Mouse (Mus musculus): ENCODE results near the gene Apc2. TPM values are rescaled to one million over a fixed set of nuclear protein-coding genes. Genes with fewer than 3 reads are reported as not detected.
"Not testable (repeated sequence)": the region's sequence is repeated elsewhere in the genome, so short reads cannot be mapped to it uniquely, and the experiment has no call there.

Gene Apc2
- polyA plus RNA-seq, 1 experiment from 2014 or later: 6.2 TPM

- Histone ChIP-seq H3K4me1 (ENCODE audit: control insufficient read depth, insufficient read depth, low read length) (peaks cover 41% of the 10 kb centered on the region), H3K27ac (replicated peaks; ENCODE audit: low read depth, low read length) (no peak overlapping the region), H3K9ac (ENCODE audit: low read depth, low read length) (no peak overlapping the region), H3K36me3 (ENCODE audit: control insufficient read depth, insufficient read depth, low read length) (no peaks in the 10 kb centered on the region), H3K4me3 (ENCODE audit: low read depth, low read length) (no peak overlapping the region), H3K27me3 (replicated peaks; ENCODE audit: control insufficient read depth, insufficient read depth, low read length) (peaks cover 86% of the 10 kb centered on the region), H3K4me2 (ENCODE audit: low read depth, low read length) (peak overlapping the region; percentile 57), H3K9me3 (ENCODE audit: control insufficient read depth, low read length) (no peaks in the 10 kb centered on the region)
- DNase-seq (ENCODE audit: low spot score) (no peak), ATAC-seq (ENCODE audit: low read depth) (no peak)
- WGBS: 45% methylated on average over 9 of the region's 9 CpGs
Observed at GRCm38 (mm10) chr10:80344131-80344661, 48.4 kb downstream of the Apc2 start.

- H3K27ac ChIP-seq (replicated peaks; ENCODE audit: low read depth, low read length): no peak overlapping the region
- peaks cover 93% of the 10 kb centered on the region for H3K27me3 ChIP-seq (replicated peaks; ENCODE audit: control insufficient read depth, insufficient read depth, low read length)
- H3K4me3 ChIP-seq (ENCODE audit: low read depth, low read length): peak overlapping the region; percentile 8; the same call in 1 of the 2 replicates
- ATAC-seq (ENCODE audit: low read depth) (no peak), DNase-seq (ENCODE audit: low spot score) (peak; percentile 58)
- H3K4me2 ChIP-seq (ENCODE audit: low read depth, low read length): peak overlapping the region; percentile 39
- H3K9me3 ChIP-seq (ENCODE audit: control insufficient read depth, low read length): no peaks in the 10 kb centered on the region
- no peaks in the 10 kb centered on the region for H3K36me3 ChIP-seq (ENCODE audit: control insufficient read depth, insufficient read depth, low read length)
- WGBS: 0% methylated on average over 5 of the region's 16 CpGs
- peaks cover 41% of the 10 kb centered on the region for H3K4me1 ChIP-seq (ENCODE audit: control insufficient read depth, insufficient read depth, low read length)
- no peak overlapping the region for H3K9ac ChIP-seq (ENCODE audit: low read depth, low read length)
Observed at GRCm38 (mm10) chr10:80345122-80345521, 49.3 kb downstream of the Apc2 start.

- H3K36me3 ChIP-seq (ENCODE audit: control insufficient read depth, insufficient read depth, low read length); DNase-seq (ENCODE audit: low spot score); ATAC-seq (ENCODE audit: low read depth); H3K27ac ChIP-seq (replicated peaks; ENCODE audit: low read depth, low read length); H3K4me3 ChIP-seq (ENCODE audit: low read depth, low read length); H3K4me2 ChIP-seq (ENCODE audit: low read depth, low read length); H3K9me3 ChIP-seq (ENCODE audit: control insufficient read depth, low read length); H3K9ac ChIP-seq (ENCODE audit: low read depth, low read length): not testable (repeated sequence)
- H3K4me1 ChIP-seq (ENCODE audit: control insufficient read depth, insufficient read depth, low read length): peaks cover 41% of the 10 kb centered on the region
- peaks cover 92% of the 10 kb centered on the region for H3K27me3 ChIP-seq (replicated peaks; ENCODE audit: control insufficient read depth, insufficient read depth, low read length)
- whole genome bisulfite sequencing: 73% methylated on average over 5 of the region's 6 CpGs
Observed at GRCm38 (mm10) chr10:80345929-80346328, 50.2 kb downstream of the Apc2 start.

- Histone ChIP-seq H3K27me3 (replicated peaks; ENCODE audit: control insufficient read depth, insufficient read depth, low read length) (peaks cover 92% of the 10 kb centered on the region), H3K4me3 (ENCODE audit: low read depth, low read length) (peak overlapping the region; percentile 25), H3K4me2 (ENCODE audit: low read depth, low read length) (peak overlapping the region; percentile 52), H3K9ac (ENCODE audit: low read depth, low read length) (0 out of 2 replicates have a peak overlapping the region, but pooled peaks have one; percentile 50), H3K4me1 (ENCODE audit: control insufficient read depth, insufficient read depth, low read length) (peaks cover 35% of the 10 kb centered on the region), H3K9me3 (ENCODE audit: control insufficient read depth, low read length) (no peaks in the 10 kb centered on the region), H3K27ac (replicated peaks; ENCODE audit: low read depth, low read length) (no peak overlapping the region), H3K36me3 (ENCODE audit: control insufficient read depth, insufficient read depth, low read length) (no peaks in the 10 kb centered on the region)
- DNase-seq (ENCODE audit: low spot score) (no peak), ATAC-seq (ENCODE audit: low read depth) (no peak)
- WGBS: 13% methylated on average over 17 of the region's 17 CpGs
Observed at GRCm38 (mm10) chr10:80347514-80347967, 51.8 kb downstream of the Apc2 start.

- H3K4me2 ChIP-seq (ENCODE audit: low read depth, low read length): peak within 1 kb of the TSS; percentile 52
- peak; percentile 28; the same call in 1 of the 2 replicates for ATAC-seq (ENCODE audit: low read depth)
- H3K9ac ChIP-seq (ENCODE audit: low read depth, low read length): peak within 1 kb of the TSS; percentile 50; the same call in 1 of the 2 replicates
- H3K27me3 ChIP-seq (replicated peaks; ENCODE audit: control insufficient read depth, insufficient read depth, low read length): peaks cover 91% of the 10 kb centered on the region
- H3K9me3 ChIP-seq (ENCODE audit: control insufficient read depth, low read length): no peaks in the 10 kb centered on the region
- peak; percentile 40 for DNase-seq (ENCODE audit: low spot score)
- peak within 1 kb of the TSS; percentile 25 for H3K4me3 ChIP-seq (ENCODE audit: low read depth, low read length)
- H3K4me1 ChIP-seq (ENCODE audit: control insufficient read depth, insufficient read depth, low read length): peaks cover 27% of the 10 kb centered on the region
- 2% methylated on average over 17 of the region's 42 CpGs for WGBS
- no peak within 1 kb of the TSS for H3K27ac ChIP-seq (replicated peaks; ENCODE audit: low read depth, low read length)
- no peaks in the 10 kb centered on the region for H3K36me3 ChIP-seq (ENCODE audit: control insufficient read depth, insufficient read depth, low read length)
Observed at GRCm38 (mm10) chr10:80348244-80348781, 52.5 kb downstream of the Apc2 start, which contains the start of gene Adamtsl5. Gene Adamtsl5 (minus strand): TSS chr10:80348412.

- Histone ChIP-seq H3K4me3 (ENCODE audit: low read depth, low read length) (peak overlapping the region; percentile 25), H3K9me3 (ENCODE audit: control insufficient read depth, low read length) (no peaks in the 10 kb centered on the region), H3K4me2 (ENCODE audit: low read depth, low read length) (peak overlapping the region; percentile 52), H3K4me1 (ENCODE audit: control insufficient read depth, insufficient read depth, low read length) (peaks cover 20% of the 10 kb centered on the region), H3K36me3 (ENCODE audit: control insufficient read depth, insufficient read depth, low read length) (no peaks in the 10 kb centered on the region), H3K27ac (replicated peaks; ENCODE audit: low read depth, low read length) (no peak overlapping the region), H3K9ac (ENCODE audit: low read depth, low read length) (peak overlapping the region; percentile 50; the same call in 1 of the 2 replicates), H3K27me3 (replicated peaks; ENCODE audit: control insufficient read depth, insufficient read depth, low read length) (peaks cover 87% of the 10 kb centered on the region)
- DNase-seq (ENCODE audit: low spot score) (peak; percentile 58), ATAC-seq (ENCODE audit: low read depth) (no peak)
- WGBS: 15% methylated on average over 26 of the region's 26 CpGs
Observed at GRCm38 (mm10) chr10:80348981-80349380, 53.2 kb downstream of the Apc2 start.

- ATAC-seq (ENCODE audit: low read depth) (peak; percentile 86), DNase-seq (ENCODE audit: low spot score) (peak; percentile 76)
- Histone ChIP-seq H3K9ac (ENCODE audit: low read depth, low read length) (no peak overlapping the region), H3K4me3 (ENCODE audit: low read depth, low read length) (no peak overlapping the region), H3K36me3 (ENCODE audit: control insufficient read depth, insufficient read depth, low read length) (no peaks in the 10 kb centered on the region), H3K27me3 (replicated peaks; ENCODE audit: control insufficient read depth, insufficient read depth, low read length) (peaks cover 85% of the 10 kb centered on the region), H3K4me2 (ENCODE audit: low read depth, low read length) (no peak overlapping the region), H3K4me1 (ENCODE audit: control insufficient read depth, insufficient read depth, low read length) (peaks cover 13% of the 10 kb centered on the region), H3K9me3 (ENCODE audit: control insufficient read depth, low read length) (no peaks in the 10 kb centered on the region), H3K27ac (replicated peaks; ENCODE audit: low read depth, low read length) (no peak overlapping the region)
- 5% methylated on average over 7 of the region's 7 CpGs for WGBS
Observed at GRCm38 (mm10) chr10:80350292-80350691, 54.5 kb downstream of the Apc2 start.

GRCm38 (mm10) chr10:80351896-80352295, 56.1 kb downstream of the Apc2 start:
- WGBS: 31% methylated on average over 11 of the region's 11 CpGs
- ATAC-seq (ENCODE audit: low read depth) (no peak), DNase-seq (ENCODE audit: low spot score) (no peak)
- H3K27me3 ChIP-seq (replicated peaks; ENCODE audit: control insufficient read depth, insufficient read depth, low read length): peaks cover 90% of the 10 kb centered on the region
- no peak overlapping the region for H3K27ac ChIP-seq (replicated peaks; ENCODE audit: low read depth, low read length)
- H3K9me3 ChIP-seq (ENCODE audit: control insufficient read depth, low read length): no peaks in the 10 kb centered on the region
- no peak overlapping the region for H3K4me2 ChIP-seq (ENCODE audit: low read depth, low read length)
- H3K9ac ChIP-seq (ENCODE audit: low read depth, low read length): no peak overlapping the region
- H3K4me1 ChIP-seq (ENCODE audit: control insufficient read depth, insufficient read depth, low read length): peaks cover 19% of the 10 kb centered on the region
- H3K4me3 ChIP-seq (ENCODE audit: low read depth, low read length): no peak overlapping the region
- H3K36me3 ChIP-seq (ENCODE audit: control insufficient read depth, insufficient read depth, low read length): no peaks in the 10 kb centered on the region

GRCm38 (mm10) chr10:80352727-80353126, 57.0 kb downstream of the Apc2 start:
- no peak for ATAC-seq (ENCODE audit: low read depth)
- Histone ChIP-seq H3K9ac (ENCODE audit: low read depth, low read length) (no peak overlapping the region), H3K9me3 (ENCODE audit: control insufficient read depth, low read length) (no peaks in the 10 kb centered on the region), H3K27ac (replicated peaks; ENCODE audit: low read depth, low read length) (no peak overlapping the region), H3K4me3 (ENCODE audit: low read depth, low read length) (no peak overlapping the region), H3K4me1 (ENCODE audit: control insufficient read depth, insufficient read depth, low read length) (peaks cover 15% of the 10 kb centered on the region), H3K4me2 (ENCODE audit: low read depth, low read length) (no peak overlapping the region), H3K27me3 (replicated peaks; ENCODE audit: control insufficient read depth, insufficient read depth, low read length) (peaks cover 91% of the 10 kb centered on the region), H3K36me3 (ENCODE audit: control insufficient read depth, insufficient read depth, low read length) (no peaks in the 10 kb centered on the region)
- 50% methylated on average over 7 of the region's 8 CpGs for WGBS
- no peak for DNase-seq (ENCODE audit: low spot score)
